Mouse (Mus musculus): ENCODE data around the gene Numa1.
A peak's percentile ranks its signal among the peaks of the same experiment; 100 is the strongest.

The Numa1 gene

DNA sequence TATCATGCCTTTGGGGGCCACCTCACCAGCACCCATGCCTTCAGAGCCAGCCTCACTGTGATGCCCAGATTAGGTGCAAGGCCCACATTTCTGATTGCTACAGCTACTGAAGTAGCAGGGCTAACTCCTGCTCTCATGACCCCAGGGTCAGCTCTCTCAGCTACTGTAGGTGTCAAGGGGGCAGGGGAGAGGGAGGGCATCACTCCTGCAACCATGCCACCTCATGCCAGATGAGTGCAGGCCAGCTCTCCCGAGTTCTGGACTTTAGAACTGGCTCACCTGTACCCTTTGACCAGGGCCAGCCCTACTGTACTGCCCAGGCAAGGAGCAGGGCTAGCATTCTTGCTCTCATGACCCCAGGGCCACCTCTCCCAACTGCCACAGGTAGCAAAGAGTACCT is 48.8 kb downstream of the Numa1 start:
- H3K36me3 ChIP-seq (ENCODE audit: control insufficient read depth, insufficient read depth, low read length, poor library complexity, severe bottlenecking) = peaks cover 2% of the 10 kb centered on the region; the same call in 1 of the 2 replicates
- no peak for DNase-seq (ENCODE audit: low read depth, low spot score)
- no peaks in the 10 kb centered on the region for H3K27me3 ChIP-seq (ENCODE audit: control insufficient read depth, insufficient read depth, low read length, poor library complexity, severe bottlenecking)

DNA sequence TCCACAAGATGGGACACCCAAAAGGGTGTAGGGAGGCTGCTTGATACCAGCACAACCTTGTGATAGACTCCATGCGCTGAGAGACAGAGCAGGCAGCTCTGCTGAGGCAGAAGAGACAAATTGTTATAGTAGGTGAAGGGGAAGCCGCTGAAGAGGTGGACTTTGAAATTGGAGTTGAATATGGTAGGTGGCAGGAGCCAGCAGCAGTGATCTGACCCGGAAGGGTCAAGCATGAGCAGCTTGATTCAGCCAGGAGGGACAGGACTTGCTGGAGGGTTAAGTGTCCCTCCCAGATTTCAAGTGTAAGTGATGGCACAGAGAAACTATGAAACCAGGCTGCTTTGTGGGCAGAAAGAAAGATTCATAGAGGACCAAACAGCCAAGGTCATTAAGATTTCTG is 51.2 kb downstream of the Numa1 start:
- Histone ChIP-seq H3K27me3 (ENCODE audit: control insufficient read depth, insufficient read depth, low read length, poor library complexity, severe bottlenecking) (no peaks in the 10 kb centered on the region), H3K36me3 (ENCODE audit: control insufficient read depth, insufficient read depth, low read length, poor library complexity, severe bottlenecking) (peaks cover 9% of the 10 kb centered on the region)
- no peak for DNase-seq (ENCODE audit: low read depth, low spot score)

DNA sequence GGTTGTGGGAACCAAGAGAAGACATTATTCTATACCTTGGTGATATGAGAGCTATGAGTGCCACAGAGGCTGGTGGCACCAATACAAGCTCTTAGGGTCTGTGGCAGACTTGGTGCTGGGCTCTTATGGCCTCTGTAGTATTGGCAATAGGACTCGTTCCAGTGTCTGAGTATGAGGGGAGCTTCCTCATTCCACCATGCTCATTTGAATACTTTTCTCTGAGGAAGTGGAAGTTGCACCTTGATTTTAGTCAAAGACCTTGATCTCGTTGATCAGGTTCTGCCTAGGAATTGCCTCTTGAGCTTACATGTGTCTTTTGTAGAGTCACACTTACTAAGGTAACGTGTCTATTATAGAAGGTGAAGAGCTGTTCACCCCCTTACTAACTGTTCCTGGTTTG is 60.3 kb downstream of the Numa1 start:
- no peaks in the 10 kb centered on the region for H3K27me3 ChIP-seq (ENCODE audit: control insufficient read depth, insufficient read depth, low read length, poor library complexity, severe bottlenecking)
- peak; percentile 69 for DNase-seq (ENCODE audit: low read depth, low spot score)
- H3K36me3 ChIP-seq (ENCODE audit: control insufficient read depth, insufficient read depth, low read length, poor library complexity, severe bottlenecking) = peaks cover 8% of the 10 kb centered on the region

DNA sequence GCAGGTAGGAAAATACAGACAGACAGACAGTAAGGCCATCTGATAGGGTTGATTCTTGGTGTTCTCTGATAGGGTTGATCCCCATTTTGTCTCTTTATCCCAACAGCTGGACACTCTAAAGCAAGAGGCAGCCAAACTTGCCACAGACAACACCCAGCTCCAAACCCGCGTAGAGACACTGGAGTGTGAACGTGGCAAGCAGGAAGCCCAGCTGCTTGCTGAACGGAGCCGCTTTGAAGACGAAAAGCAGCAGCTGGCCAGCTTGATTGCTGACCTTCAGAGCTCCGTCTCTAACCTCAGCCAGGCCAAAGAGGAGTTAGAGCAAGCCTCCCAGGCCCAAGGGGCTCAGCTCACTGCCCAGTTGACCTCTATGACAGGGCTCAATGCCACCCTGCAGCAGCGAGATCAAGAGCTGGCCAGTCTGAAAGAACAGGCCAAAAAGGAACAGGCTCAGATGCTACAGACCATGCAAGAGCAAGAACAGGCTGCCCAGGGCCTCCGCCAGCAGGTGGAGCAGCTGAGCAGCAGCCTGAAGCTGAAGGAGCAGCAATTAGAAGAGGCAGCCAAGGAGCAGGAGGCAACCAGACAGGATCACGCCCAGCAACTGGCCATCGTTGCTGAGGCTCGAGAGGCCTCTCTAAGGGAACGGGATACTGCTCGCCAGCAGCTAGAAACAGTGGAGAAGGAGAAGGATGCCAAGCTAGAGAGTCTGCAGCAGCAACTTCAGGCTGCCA is 64.5 kb downstream of the Numa1 start:
- peak; percentile 80 for DNase-seq (ENCODE audit: low read depth, low spot score)
- Histone ChIP-seq H3K27me3 (ENCODE audit: control insufficient read depth, insufficient read depth, low read length, poor library complexity, severe bottlenecking) (no peaks in the 10 kb centered on the region), H3K36me3 (ENCODE audit: control insufficient read depth, insufficient read depth, low read length, poor library complexity, severe bottlenecking) (peaks cover 27% of the 10 kb centered on the region)

DNA sequence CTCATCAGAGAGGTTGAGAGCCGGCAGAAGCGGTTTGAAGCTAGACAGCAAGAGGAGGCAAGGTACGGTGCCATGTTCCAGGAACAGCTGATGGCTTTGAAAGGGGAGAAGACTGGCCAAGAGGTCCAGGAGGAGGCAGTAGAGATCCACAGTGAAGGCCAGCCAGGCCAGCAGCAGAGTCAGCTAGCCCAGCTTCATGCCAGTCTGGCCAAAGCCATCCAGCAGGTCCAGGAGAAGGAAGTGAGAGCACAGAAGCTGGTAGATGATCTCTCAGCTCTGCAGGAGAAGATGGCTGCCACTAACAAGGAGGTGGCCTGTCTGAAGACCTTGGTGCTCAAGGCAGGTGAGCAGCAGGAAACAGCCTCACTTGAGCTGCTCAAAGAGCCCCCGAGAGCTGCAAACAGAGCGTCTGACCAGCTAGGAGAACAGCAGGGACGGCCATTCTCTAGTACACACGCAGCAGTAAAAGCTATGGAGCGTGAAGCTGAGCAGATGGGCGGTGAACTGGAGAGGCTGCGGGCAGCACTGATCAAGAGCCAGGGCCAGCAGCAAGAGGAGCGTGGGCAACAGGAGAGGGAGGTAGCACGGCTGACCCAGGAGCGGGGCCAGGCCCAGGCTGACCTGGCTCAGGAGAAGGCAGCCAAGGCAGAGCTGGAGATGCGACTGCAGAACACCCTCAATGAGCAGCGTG is 65.7 kb downstream of the Numa1 start:
- peaks cover 28% of the 10 kb centered on the region for H3K36me3 ChIP-seq (ENCODE audit: control insufficient read depth, insufficient read depth, low read length, poor library complexity, severe bottlenecking)
- DNase-seq (ENCODE audit: low read depth, low spot score) = no peak
- no peaks in the 10 kb centered on the region for H3K27me3 ChIP-seq (ENCODE audit: control insufficient read depth, insufficient read depth, low read length, poor library complexity, severe bottlenecking)

DNA sequence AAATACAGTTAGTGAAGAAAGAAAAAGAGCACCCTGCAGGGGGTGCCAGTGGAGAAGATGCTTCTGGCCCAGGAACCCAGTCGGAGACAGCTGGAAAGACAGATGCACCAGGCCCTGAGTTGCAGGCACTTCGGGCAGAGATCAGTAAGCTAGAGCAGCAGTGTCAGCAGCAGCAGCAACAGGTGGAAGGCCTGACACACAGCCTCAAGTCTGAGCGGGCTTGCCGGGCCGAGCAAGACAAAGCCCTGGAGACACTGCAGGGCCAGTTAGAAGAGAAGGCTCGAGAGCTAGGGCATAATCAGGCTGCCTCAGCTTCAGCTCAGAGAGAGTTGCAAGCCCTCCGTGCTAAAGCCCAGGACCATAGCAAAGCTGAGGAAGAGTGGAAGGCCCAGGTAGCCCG is 66.4 kb downstream of the Numa1 start:
- Histone ChIP-seq H3K27me3 (ENCODE audit: control insufficient read depth, insufficient read depth, low read length, poor library complexity, severe bottlenecking) (no peaks in the 10 kb centered on the region), H3K36me3 (ENCODE audit: control insufficient read depth, insufficient read depth, low read length, poor library complexity, severe bottlenecking) (peaks cover 27% of the 10 kb centered on the region)
- no peak for DNase-seq (ENCODE audit: low read depth, low spot score)

DNA sequence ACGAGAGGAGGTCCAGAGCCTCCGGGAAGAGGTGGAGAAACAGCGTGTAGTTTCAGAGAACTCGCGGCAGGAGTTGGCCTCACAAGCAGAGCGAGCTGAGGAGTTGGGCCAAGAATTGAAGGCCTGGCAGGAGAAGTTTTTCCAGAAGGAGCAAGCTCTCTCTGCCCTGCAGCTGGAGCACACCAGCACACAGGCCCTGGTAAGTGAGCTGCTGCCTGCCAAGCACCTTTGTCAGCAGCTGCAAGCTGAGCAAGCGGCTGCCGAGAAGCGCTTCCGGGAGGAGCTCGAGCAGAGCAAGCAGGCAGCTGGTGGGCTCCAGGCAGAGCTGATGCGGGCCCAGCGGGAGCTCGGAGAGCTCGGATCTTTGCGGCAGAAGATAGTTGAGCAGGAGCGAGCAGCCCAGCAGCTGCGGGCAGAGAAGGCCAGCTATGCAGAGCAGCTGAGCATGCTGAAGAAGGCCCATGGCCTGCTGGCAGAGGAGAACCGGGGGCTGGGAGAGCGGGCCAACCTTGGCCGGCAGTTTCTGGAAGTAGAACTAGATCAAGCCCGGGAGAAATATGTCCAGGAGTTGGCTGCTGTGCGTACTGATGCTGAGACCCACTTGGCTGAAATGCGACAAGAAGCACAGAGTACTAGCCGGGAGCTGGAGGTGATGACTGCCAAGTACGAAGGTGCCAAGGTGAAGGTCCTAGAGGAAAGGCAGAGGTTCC is 67.2 kb downstream of the Numa1 start:
- H3K36me3 ChIP-seq (ENCODE audit: control insufficient read depth, insufficient read depth, low read length, poor library complexity, severe bottlenecking) = peaks cover 27% of the 10 kb centered on the region
- no peak for DNase-seq (ENCODE audit: low read depth, low spot score)
- no peaks in the 10 kb centered on the region for H3K27me3 ChIP-seq (ENCODE audit: control insufficient read depth, insufficient read depth, low read length, poor library complexity, severe bottlenecking)

DNA sequence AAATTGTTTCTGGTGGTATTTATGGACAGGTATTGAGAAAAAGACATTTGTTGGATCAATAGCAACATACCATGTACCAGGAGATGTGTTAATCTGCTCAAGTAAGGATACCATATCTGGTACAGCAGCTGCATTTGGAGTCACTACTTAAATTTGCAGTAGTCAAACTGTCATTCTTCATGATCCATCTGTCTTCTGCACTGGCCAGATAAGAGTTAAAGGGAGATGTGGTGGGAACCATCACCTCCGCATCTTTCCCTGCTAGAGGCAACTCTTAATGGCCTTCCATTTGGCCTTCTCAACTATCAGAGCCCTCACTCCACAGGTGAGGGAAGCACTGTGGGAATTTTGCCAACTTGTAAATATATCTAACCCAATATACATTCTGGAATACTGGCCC is 72.6 kb downstream of the Numa1 start:
- H3K36me3 ChIP-seq (ENCODE audit: control insufficient read depth, insufficient read depth, low read length, poor library complexity, severe bottlenecking) = peaks cover 24% of the 10 kb centered on the region; the same call in 1 of the 2 replicates
- no peaks in the 10 kb centered on the region for H3K27me3 ChIP-seq (ENCODE audit: control insufficient read depth, insufficient read depth, low read length, poor library complexity, severe bottlenecking)
- no peak for DNase-seq (ENCODE audit: low read depth, low spot score)

DNA sequence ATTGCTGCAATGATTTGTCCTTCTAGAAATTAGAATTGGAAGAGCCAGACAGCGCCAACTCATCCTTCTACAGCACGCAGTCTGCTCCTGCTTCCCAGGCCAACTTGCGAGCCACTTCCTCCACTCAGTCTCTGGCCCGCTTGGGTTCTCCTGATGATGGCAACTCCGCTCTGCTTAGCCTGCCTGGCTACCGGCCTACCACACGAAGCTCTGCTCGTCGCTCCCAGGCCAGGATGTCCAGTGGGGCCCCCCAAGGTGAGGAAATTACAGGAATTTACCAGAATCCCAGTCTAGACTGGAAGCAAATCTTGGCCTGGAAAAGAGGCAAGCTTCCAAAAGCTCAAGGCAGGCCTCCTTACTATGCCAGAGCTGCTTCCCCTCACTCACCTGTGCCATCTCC is 77.9 kb downstream of the Numa1 start:
- no peak for DNase-seq (ENCODE audit: low read depth, low spot score)
- Histone ChIP-seq H3K36me3 (ENCODE audit: control insufficient read depth, insufficient read depth, low read length, poor library complexity, severe bottlenecking) (peaks cover 26% of the 10 kb centered on the region), H3K27me3 (ENCODE audit: control insufficient read depth, insufficient read depth, low read length, poor library complexity, severe bottlenecking) (no peaks in the 10 kb centered on the region)

DNA sequence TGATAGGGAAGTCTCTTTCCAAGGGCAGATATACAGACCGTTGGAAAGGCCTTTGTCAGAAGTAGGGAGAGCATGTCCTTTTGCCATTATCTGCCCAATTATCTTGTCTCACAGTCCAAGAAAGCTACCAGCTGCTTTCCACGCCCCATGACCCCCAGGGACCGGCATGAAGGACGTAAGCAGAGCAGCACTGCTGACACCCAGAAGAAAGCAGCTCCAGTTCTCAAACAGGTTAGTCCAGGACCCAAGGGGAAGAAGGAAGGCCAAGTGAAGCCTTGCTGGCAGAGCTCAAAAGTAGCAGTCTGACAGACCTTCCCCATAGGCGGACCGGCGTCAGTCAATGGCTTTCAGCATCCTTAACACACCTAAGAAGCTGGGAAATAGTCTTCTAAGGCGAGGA is 79.5 kb downstream of the Numa1 start:
- Histone ChIP-seq H3K27me3 (ENCODE audit: control insufficient read depth, insufficient read depth, low read length, poor library complexity, severe bottlenecking) (no peaks in the 10 kb centered on the region), H3K36me3 (ENCODE audit: control insufficient read depth, insufficient read depth, low read length, poor library complexity, severe bottlenecking) (peaks cover 24% of the 10 kb centered on the region)
- no peak for DNase-seq (ENCODE audit: low read depth, low spot score)

DNA sequence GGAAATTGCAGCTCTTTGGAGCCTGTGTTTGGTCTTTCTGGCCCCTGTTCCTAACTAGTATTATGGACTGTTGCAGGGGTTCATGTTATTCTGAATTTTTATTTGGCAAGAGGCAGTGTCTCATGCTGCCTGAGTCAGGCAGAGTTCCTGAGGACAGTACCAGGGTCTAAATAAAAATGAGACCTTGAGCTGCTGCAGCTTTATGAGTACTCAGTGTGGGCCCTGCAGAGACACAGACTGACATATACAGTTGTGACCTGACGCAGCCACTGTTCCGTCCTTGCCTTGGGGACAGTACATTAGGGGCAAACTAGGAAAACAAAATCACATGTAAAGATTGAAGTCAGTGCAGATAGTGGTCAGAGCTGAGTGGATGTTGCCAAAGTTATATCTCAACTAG is 81.1 kb downstream of the Numa1 start:
- H3K27me3 ChIP-seq (ENCODE audit: control insufficient read depth, insufficient read depth, low read length, poor library complexity, severe bottlenecking) = no peaks in the 10 kb centered on the region
- DNase-seq (ENCODE audit: low read depth, low spot score) = no peak
- H3K36me3 ChIP-seq (ENCODE audit: control insufficient read depth, insufficient read depth, low read length, poor library complexity, severe bottlenecking) = peaks cover 19% of the 10 kb centered on the region

DNA sequence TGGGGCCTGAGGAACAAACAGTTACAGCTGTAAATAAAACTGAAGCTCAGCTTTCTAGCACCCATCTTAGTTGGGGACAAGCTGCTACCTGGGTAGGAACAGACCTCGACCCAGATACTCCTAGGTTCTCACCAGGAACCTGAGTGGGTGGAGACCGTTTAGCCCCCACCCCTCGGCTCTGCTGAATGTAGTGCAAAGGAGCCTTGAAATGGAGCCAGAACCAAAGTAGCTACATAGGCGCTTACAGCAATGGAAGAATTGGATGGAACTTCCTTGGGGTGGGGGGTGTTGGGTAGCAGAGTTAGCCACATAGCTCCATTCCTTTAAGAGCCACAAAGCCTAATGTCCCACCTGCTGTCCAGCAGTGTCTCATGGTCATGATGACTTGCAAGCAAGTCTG is 83.0 kb downstream of the Numa1 start:
- Histone ChIP-seq H3K27me3 (ENCODE audit: control insufficient read depth, insufficient read depth, low read length, poor library complexity, severe bottlenecking) (no peaks in the 10 kb centered on the region), H3K36me3 (ENCODE audit: control insufficient read depth, insufficient read depth, low read length, poor library complexity, severe bottlenecking) (peaks cover 10% of the 10 kb centered on the region)
- no peak for DNase-seq (ENCODE audit: low read depth, low spot score)

DNA sequence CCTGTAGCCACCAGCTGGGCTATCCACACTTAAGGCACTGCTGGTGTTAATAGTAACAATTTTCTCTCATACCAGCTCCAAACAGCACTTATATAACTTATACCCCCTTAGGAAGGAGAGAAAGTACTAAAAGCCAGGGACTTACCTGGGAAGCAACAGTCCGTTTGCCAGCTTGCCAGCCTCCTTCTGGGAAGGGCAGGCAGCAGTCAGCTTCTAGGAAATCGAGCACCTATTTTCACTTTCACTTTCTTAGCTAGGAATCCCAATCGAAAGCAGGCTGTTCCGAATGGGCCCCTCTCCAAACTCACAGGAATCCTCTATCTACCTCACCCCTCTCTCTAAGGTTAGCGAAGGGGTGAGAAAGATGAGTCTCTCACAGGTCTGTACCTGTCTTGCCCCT is 83.5 kb downstream of the Numa1 start:
- DNase-seq (ENCODE audit: low read depth, low spot score) = no peak
- Histone ChIP-seq H3K36me3 (ENCODE audit: control insufficient read depth, insufficient read depth, low read length, poor library complexity, severe bottlenecking) (peaks cover 6% of the 10 kb centered on the region), H3K27me3 (ENCODE audit: control insufficient read depth, insufficient read depth, low read length, poor library complexity, severe bottlenecking) (no peaks in the 10 kb centered on the region)

DNA sequence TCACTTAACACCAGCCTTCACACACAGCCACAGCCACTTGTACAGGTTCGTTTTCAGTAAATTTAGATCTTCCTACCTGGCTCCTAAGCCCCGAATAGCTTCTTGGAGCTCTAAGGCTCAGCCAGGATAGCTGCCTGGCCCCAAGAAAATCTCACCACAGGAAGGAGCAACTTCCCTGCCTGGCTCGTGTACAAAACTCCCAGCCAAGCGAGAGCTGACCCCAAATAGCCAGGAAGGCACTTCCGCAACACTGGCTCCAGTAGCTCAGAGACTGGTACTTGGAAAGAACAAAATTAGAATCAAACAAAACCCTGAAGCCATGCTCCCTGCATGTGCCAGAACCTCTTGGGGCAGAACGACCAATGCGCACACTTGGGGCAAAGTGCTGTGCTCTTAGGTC is 84.1 kb downstream of the Numa1 start:
- H3K36me3 ChIP-seq (ENCODE audit: control insufficient read depth, insufficient read depth, low read length, poor library complexity, severe bottlenecking) = peaks cover 4% of the 10 kb centered on the region
- no peaks in the 10 kb centered on the region for H3K27me3 ChIP-seq (ENCODE audit: control insufficient read depth, insufficient read depth, low read length, poor library complexity, severe bottlenecking)
- no peak for DNase-seq (ENCODE audit: low read depth, low spot score)

DNA sequence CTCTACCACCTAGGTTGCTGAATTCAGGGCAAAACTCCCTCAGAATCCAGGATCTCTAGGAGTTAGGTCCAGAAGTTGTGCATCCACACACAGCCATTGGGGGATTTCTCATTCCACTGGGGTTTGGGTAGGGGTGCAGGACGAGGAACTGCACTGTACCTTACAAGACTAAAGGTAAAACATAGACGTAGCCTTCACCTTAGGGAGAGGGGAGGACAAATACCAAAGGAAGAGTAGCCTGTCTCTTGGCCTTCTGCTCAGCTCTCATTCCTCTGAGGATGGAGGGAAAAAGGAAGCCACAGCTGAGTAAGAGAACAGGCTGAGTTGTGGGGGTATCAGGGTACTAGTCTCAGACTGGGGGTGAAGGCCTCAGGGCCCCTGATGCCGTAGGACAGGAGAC is 84.7 kb downstream of the Numa1 start, which contains the start of gene Il18bp:
Il18bp (minus strand) TSS at position 101 of the 400 bp plus-strand sequence.
- no peaks in the 10 kb centered on the region; the same call in 1 of the 2 replicates for H3K36me3 ChIP-seq (ENCODE audit: control insufficient read depth, insufficient read depth, low read length, poor library complexity, severe bottlenecking)
- H3K27me3 ChIP-seq (ENCODE audit: control insufficient read depth, insufficient read depth, low read length, poor library complexity, severe bottlenecking) = no peaks in the 10 kb centered on the region
- DNase-seq (ENCODE audit: low read depth, low spot score) = no peak
